Mouse (Mus musculus) midbrain, embryonic 11.5 days (tissue): ENCODE data around the gene Uba7. TPM values are rescaled to one million over a fixed set of nuclear protein-coding genes. Genes with fewer than 3 reads are reported as not detected.
"Not testable (repeated sequence)": the region's sequence is repeated elsewhere in the genome, so short reads cannot be mapped to it uniquely, and the experiment has no call there.

Source experiments
- ATAC-seq: fragments of 200-750 bp; cut with Nextera tagmentation; 2 replicates; pipeline ENCODE4 v1.8.0; 2017; ENCODE audit warnings: moderate TSS enrichment, moderate library complexity; ENCODE audit not compliant: low FRiP score
- DNase-seq: peaks from one replicate; pipeline ENCODE4 v3.0.0; 2015; ENCODE audit warnings: low spot score; ENCODE audit errors: missing footprints
- H3K27ac ChIP-seq: fragments of 300-500 bp; sonication (generic); 2 replicates; pipeline ENCODE4 v1.5.1; 2014; ENCODE audit warnings: low read depth, low read length
- H3K27me3 ChIP-seq: fragments of 300-500 bp; sonication (generic); 2 replicates; pipeline ENCODE4 v1.6.1; 2014; ENCODE audit warnings: mild to moderate bottlenecking, low read length, moderate library complexity, mixed read lengths; ENCODE audit not compliant: control insufficient read depth, insufficient read depth
- H3K36me3 ChIP-seq: fragments of 300-500 bp; sonication (generic); 2 replicates; pipeline ENCODE4 v1.6.1; 2014; ENCODE audit warnings: mild to moderate bottlenecking, low read length, moderate library complexity, mixed read lengths; ENCODE audit not compliant: control insufficient read depth, insufficient read depth
- H3K4me1 ChIP-seq: fragments of 300-500 bp; sonication (generic); 2 replicates; pipeline ENCODE4 v1.6.1; 2014; ENCODE audit warnings: low read length; ENCODE audit not compliant: control insufficient read depth, insufficient read depth
- H3K4me2 ChIP-seq: fragments of 300-500 bp; sonication (generic); 2 replicates; pipeline ENCODE4 v1.6.1; 2014; ENCODE audit warnings: mild to moderate bottlenecking, moderate library complexity
- H3K4me3 ChIP-seq: fragments of 300-500 bp; sonication (generic); 2 replicates; pipeline ENCODE4 v1.5.1; 2014; ENCODE audit warnings: low read depth, low read length
- H3K9ac ChIP-seq: fragments of 300-500 bp; sonication (generic); 2 replicates; pipeline ENCODE4 v1.6.1; 2014; ENCODE audit warnings: low read length
- H3K9me3 ChIP-seq: fragments of 300-500 bp; sonication (generic); 2 replicates; pipeline ENCODE4 v1.6.1; 2016; ENCODE audit warnings: low read length; ENCODE audit not compliant: control insufficient read depth
- WGBS: fragments of 180-500 bp; shearing (Covaris S2); extraction: QIAGEN DNeasy Blood & Tissue Kit; methylation state at CpG from one replicate; pipeline ENCODE4 v1.1.7; 2014; 5-methylcytosine and 5-hydroxymethylcytosine counted together
- polyA plus RNA-seq: library from polyadenylated mRNA; unstranded; fragments of >200 nt; fragmentation: Nextera tagmentation; extraction: Ambion mirVana; gene quantifications from 2 replicates; pipeline ENCODE4 v1.2.1, GENCODE M21; 2014

The Uba7 gene
- polyA plus RNA-seq, 1 experiment from 2014 or later = 7.5 TPM

DNA sequence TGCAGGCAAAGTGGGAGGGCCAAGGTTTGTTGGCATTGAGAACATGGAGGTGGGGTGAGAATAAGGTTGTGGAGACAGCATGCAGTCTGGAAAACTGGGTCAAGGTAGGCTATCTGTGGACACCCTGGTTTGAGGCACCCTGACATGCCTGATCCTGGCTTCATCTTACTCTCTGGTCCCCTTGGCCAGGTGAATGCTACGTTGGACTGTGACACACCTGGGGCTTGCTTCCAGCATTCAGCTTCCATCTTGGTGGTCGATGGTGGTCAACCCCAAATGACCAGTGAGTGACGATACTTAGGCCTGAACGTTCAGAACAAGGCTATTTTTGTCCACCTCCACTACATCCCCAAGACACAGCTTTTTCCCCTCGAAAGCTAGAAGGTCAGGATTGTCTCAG lies 20.7 kb downstream of the Uba7 start, which contains the start of gene Gm20662:
TSS of gene Gm20662 (plus strand) at position 301 of the 400 bp plus-strand sequence.
- Histone ChIP-seq H3K9me3 (no peaks in the 10 kb centered on the region), H3K4me1 (no peaks in the 10 kb centered on the region), H3K4me2 (no peak within 1 kb of the TSS), H3K9ac (no peak within 1 kb of the TSS), H3K36me3 (no peaks in the 10 kb centered on the region), H3K4me3 (no peak within 1 kb of the TSS), H3K27ac (no peak within 1 kb of the TSS), H3K27me3 (no peaks in the 10 kb centered on the region)
- WGBS = 95% methylated on average over 5 of the region's 5 CpGs
- DNase-seq (no peak), ATAC-seq (no peak)

DNA sequence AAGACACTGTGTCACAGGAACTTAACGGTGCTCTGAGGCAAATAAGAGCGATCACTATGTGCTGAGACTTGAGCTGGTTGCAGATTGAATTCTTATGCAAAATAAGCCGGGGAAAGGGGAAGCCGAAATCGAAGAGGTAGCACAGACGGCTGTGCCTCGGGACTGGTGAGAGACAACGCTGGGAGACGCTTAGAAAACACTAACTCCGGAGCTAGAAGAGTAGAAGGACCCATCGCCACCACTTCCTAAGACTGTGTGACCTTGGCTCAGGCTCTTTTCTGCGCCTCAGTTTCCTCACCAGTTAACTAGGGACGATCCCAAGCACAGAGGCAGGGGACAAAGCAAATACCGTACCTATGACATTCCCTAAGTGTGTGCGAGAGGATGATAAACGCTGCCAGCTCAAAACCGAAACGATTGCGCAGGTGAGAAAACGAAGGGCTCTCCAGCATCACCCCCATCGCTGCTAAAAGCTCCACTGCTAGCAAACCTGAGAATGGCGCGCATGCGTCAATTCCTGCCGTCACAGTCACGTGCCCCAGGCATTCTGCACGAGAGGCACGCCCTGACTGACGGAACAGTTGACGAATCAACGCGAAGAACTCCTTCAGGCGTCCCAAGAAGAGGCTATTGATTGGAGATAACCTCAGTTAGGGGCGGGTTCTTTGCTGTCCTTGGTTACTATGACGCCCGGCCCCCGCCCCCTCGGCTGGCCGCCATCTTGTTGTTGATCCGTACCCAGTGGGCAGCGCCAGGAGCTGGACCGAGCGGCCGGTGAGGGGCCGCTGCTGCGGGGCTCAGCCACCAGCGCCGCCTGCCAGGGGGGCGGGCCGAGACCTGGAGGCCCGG lies 26.8 kb downstream of the Uba7 start, which contains the start of gene Ip6k1:
TSS of gene Ip6k1 (plus strand) at position 580 of the 849 bp plus-strand sequence.
- Histone ChIP-seq H3K4me3 (peak within 1 kb of the TSS; percentile 75), H3K4me2 (peak within 1 kb of the TSS; percentile 81), H3K27me3 (no peaks in the 10 kb centered on the region), H3K9ac (peak within 1 kb of the TSS; percentile 93), H3K27ac (peak within 1 kb of the TSS; percentile 73), H3K9me3 (no peaks in the 10 kb centered on the region), H3K4me1 (peaks cover 9% of the 10 kb centered on the region), H3K36me3 (no peaks in the 10 kb centered on the region)
- WGBS = under 1% methylated on average over 49 of the region's 51 CpGs
- ATAC-seq (peak; percentile 100), DNase-seq (peak; percentile 100)

DNA sequence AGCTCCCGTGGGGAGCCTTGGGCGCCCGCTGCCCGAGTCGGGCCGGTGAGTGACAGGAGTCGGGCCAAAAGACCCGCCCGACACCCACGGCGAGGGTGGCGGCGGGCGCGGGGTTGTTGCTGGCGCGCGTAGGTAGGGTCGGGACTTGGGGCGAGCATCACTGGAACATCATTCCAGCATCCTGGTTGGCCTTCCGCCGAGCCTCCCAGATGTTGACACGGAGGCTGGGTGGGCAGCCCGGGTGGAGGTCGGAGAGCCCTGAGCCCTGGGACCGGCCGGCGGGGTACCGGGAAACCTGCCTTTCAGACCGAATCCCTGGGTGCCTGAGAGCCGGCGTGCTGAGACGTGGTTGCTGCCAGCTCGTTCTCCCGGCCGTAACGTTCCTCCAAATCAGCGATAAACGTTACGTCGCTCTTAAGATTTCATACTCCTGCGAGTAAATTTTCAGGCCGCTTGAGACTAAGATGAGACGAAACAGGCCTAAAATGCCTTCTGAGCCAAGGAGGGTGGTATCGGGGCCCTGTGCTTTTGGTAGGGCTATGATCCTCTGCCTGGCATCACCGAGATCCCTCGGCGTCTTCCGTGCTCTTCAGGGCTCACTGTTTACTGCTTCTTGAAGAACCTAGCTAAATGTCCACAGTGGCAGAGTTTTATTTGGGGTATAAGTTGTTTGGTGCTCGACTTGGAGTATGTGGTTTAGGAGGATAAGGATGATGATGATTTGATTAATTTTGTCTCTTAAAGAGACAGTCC lies 27.6 kb downstream of the Uba7 start:
- peaks cover 9% of the 10 kb centered on the region for H3K4me1 ChIP-seq
- no peaks in the 10 kb centered on the region for H3K36me3 ChIP-seq
- H3K4me2 ChIP-seq = peak overlapping the region; percentile 81
- ATAC-seq = no peak
- 1% methylated on average over 50 of the region's 50 CpGs for WGBS
- H3K9me3 ChIP-seq = no peaks in the 10 kb centered on the region
- H3K4me3 ChIP-seq = peak overlapping the region; percentile 75
- H3K9ac ChIP-seq = peak overlapping the region; percentile 93
- H3K27me3 ChIP-seq = no peaks in the 10 kb centered on the region
- peak; percentile 95 for DNase-seq
- peak overlapping the region; percentile 73 for H3K27ac ChIP-seq

DNA sequence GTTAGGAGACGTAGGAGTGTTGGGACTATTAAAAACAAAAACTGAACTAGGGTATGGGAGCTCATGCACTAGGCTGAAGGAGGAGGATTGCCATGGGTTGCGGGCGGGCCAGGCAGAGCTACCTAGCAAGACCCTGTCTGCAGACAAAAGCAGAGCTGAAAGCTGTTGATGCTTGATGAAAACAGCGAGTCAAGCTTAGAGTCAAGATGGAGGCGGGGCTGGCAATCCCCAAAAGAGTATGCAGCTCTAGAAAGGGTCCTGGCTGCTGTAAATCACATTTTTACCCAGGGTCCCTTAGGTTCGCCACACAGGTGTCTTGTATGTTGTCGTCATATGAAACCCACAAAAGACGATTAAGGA lies 28.2 kb downstream of the Uba7 start:
- Histone ChIP-seq H3K4me3 (peak overlapping the region; percentile 75), H3K9ac (peak overlapping the region; percentile 93), H3K27ac (no peak overlapping the region), H3K27me3 (no peaks in the 10 kb centered on the region), H3K4me2 (peak overlapping the region; percentile 81), H3K36me3 (no peaks in the 10 kb centered on the region), H3K9me3 (no peaks in the 10 kb centered on the region), H3K4me1 (peaks cover 9% of the 10 kb centered on the region)
- 25% methylated on average over 8 of the region's 8 CpGs for WGBS
- no peak for ATAC-seq
- no peak for DNase-seq

DNA sequence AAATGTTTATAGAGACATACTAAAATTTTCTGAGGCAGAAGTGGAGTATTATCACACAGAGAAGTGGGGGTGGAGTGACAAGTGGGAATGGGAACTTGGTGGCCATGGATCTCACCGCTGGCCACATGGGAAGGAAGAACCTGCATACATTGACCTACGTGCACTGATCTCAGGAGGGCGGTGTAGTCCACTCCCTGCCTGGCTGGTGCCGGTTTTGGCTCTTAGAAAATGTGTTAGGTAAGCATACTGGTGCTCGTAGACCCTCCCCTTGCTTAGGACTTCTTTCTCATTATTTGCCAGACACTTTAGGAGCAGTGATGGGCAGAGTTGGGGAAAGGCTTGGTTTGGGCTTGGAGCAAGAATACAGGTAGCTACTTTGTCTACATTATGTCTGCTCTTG lies 32.7 kb downstream of the Uba7 start:
- no peak for ATAC-seq
- WGBS = 91% methylated on average over 5 of the region's 5 CpGs

DNA sequence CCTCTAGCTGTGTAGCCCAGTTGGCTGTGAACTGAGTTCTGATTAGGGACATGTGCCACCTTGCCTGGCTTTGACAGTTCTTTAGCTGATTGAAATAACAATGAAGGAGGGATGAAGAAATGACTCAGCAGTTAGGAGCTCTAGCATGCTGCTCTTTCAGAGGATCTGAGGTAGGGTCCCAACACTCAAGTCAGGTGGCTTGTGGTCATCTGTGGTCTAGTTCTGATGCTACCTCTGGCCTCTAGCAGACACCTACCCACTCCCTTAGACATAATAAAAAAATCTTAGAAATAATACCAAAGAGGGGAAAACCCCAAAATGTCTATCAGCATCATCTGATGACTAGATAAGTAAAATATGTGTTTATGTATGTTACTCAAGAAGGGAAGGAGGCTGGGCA lies 35.1 kb downstream of the Uba7 start:
- Histone ChIP-seq H3K9me3 (no peaks in the 10 kb centered on the region), H3K4me3 (no peak overlapping the region), H3K4me1 (no peaks in the 10 kb centered on the region), H3K36me3 (peaks cover 4% of the 10 kb centered on the region; the same call in 1 of the 2 replicates), H3K4me2 (no peak overlapping the region), H3K9ac (no peak overlapping the region), H3K27me3 (no peaks in the 10 kb centered on the region), H3K27ac (no peak overlapping the region)
- DNase-seq = no peak
- no peak for ATAC-seq

More for the DNA sequence above, 32.7 kb downstream of the Uba7 start:
- H3K27ac ChIP-seq = no peak overlapping the region
- H3K27me3 ChIP-seq = no peaks in the 10 kb centered on the region
- no peak overlapping the region for H3K4me2 ChIP-seq
- peaks cover 9% of the 10 kb centered on the region for H3K4me1 ChIP-seq
- H3K9me3 ChIP-seq = no peaks in the 10 kb centered on the region
- DNase-seq = no peak
- peaks cover 3% of the 10 kb centered on the region; the same call in 1 of the 2 replicates for H3K36me3 ChIP-seq
- H3K4me3 ChIP-seq = no peak overlapping the region
- no peak overlapping the region for H3K9ac ChIP-seq

DNA sequence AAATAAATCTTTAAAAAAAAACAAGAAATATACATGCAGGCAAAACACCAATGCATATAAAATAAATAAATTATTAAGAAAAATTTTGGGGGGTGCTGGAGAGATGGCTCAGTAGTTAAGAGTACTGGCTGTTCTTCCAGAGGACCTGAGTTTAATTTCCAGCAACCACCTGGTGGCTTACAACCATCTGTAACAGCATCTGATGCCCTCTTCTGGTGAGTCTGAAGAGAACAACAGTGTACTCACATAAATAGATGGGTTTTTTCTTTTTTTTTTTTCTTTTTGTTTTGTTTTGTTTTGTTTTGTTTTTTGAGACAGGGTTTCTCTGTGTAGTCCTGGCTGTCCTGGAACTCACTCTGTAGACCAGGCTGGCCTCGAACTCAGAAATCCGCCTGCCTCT lies 38.3 kb downstream of the Uba7 start:
- WGBS = 94% methylated on average over 2 of the region's 2 CpGs
- H3K4me2 ChIP-seq, H3K9me3 ChIP-seq, H3K4me3 ChIP-seq, H3K4me1 ChIP-seq, H3K27ac ChIP-seq, H3K27me3 ChIP-seq, ATAC-seq, H3K36me3 ChIP-seq, H3K9ac ChIP-seq, DNase-seq: not testable (repeated sequence)

DNA sequence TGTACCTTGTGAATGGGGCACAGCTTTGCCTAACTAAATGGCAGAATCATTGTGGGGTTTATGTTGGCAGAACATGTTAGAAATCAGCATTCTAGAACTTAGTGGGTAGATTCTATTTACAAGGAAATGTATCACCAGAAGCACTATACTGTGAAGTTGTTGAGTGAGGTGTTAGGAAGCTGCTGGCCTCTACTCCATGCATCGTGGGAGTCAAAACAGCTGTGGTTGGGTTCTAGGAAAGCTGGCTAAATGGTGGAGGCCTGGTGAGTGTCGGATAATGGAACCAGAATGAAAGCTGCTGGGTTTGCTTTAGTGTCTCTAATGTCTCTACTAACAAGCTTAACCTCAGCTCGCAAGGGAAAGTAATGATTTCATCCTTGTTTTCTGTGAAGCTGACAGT lies 41.8 kb downstream of the Uba7 start:
- Histone ChIP-seq H3K9me3 (no peaks in the 10 kb centered on the region), H3K9ac (no peak overlapping the region), H3K36me3 (peaks cover 6% of the 10 kb centered on the region; the same call in 1 of the 2 replicates), H3K4me3 (no peak overlapping the region), H3K4me2 (no peak overlapping the region), H3K4me1 (no peaks in the 10 kb centered on the region), H3K27me3 (no peaks in the 10 kb centered on the region), H3K27ac (no peak overlapping the region)
- 90% methylated on average over 3 of the region's 3 CpGs for WGBS
- DNase-seq = no peak
- ATAC-seq = no peak

DNA sequence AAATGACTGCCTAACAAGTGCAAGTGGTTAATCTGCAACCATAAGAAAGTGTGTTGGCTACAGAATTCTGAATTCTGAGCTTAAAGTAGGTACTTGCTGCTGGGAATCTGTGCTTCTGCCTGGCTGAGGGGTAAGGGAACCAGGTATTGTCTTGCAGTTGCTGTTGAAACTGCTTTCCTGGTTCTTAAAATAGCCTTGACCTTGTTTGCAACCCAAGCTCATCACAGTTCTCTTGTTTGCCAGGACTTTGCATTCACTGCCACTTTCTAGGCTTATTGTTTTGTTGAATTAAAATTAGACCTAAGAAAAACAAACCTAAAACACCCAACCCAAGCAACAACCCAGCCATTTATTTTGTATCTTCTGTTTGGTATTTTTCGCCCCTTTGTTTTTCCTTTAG lies 45.4 kb downstream of the Uba7 start:
- H3K27me3 ChIP-seq = no peaks in the 10 kb centered on the region
- ATAC-seq (no peak), DNase-seq (no peak)
- H3K9me3 ChIP-seq = no peaks in the 10 kb centered on the region
- H3K36me3 ChIP-seq = peaks cover 11% of the 10 kb centered on the region
- WGBS = 97% methylated on average over 1 of the region's 1 CpGs
- H3K4me3 ChIP-seq = no peak overlapping the region
- no peak overlapping the region for H3K9ac ChIP-seq
- H3K27ac ChIP-seq = no peak overlapping the region
- H3K4me1 ChIP-seq = no peaks in the 10 kb centered on the region
- no peak overlapping the region for H3K4me2 ChIP-seq
